Mouse (Mus musculus): ENCODE results near the gene Rac2. TPM values are rescaled to one million over a fixed set of nuclear protein-coding genes. Genes with fewer than 3 reads are reported as not detected.

Rac2 gene
- total RNA-seq (2021), result 1 to 10 TPM; 2.7 to 4.3 TPM

DNA sequence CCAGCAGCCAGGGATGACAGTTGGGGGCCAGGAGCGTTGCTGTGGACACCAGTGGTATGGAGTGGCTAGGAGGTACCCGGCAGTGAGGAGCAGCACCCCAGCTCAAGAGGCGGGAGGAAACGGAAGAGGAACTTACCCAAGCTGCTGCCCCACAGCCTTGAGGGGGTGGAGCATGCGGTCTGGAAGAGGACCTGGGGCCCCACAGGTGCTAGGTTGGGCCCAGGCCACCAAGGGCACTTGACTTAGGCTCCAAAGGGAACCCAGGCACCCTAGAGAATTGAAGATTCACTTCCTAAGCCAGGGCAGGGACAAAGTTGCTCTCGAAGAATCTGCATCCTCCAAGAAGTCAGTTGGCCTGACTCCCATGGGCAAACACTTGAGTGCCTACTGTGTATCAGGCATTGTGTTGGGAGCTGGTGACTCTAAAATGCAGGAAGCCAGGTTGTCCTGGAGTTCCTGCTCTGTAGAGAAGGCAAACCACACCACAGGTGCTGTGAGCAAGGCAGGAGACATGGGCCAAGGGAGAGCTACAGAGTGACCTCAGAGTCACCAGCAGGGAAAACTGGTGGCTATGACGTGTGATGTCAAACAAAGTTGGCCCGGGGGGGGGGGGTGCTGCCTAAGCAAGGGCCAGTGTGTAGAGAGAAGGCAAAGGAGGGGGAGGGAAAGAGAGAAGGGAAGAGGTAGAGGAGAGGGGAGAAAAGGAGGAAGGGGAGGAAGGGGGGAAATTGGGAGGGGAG, at the start of gene Rac2:
Gene Rac2 (minus strand): TSS at position 126 of the 740 bp plus-strand sequence.
- intact Hi-C loops (cut with DNase I), result no loop called here
- no peak for DNase-seq (ENCODE audit: low spot score in 2 of 2)

DNA sequence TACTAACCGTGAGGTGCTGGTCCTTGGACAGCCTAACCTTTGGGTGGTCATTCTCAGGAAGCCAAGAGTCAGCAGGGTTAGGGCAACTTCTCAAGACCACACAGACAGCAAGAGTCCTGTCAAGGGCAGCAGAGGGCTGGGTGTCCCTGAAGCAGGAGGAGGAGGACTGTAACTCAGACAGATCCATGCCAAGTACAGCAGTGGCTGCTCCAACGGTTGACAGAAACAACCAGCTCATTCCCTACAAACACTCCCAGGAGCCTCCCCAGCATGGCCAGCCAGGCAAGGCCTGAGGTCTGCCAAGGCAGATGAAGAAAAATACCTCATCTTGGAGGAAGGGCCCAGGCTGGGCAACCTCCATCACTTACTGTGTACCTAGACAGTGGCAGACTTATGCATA, 44.4 kb upstream of the Rac2 start:
- no peak for DNase-seq (ENCODE audit: low spot score in 2 of 2)
- intact Hi-C loops (cut with DNase I), result no loop called here

DNA sequence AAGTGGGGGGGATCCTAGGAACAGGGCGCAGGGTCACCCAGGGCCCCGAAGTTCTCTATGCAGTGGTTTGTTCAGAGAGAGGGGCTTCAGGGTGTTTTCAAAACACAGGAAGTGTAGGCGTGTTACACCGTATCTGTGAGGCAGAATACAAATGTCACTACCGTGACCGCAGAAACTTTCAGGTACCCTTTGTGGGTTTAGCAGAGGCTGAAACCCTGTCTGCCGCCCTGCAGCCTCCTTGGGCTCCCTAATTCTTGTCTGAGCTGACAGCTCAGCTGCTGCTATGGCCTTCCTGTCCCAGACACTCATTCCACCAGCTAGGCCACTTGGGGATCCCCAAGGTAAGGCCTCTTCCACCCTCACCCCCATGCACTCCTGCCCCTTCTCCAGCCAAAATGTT, 42.0 kb upstream of the Rac2 start:
- intact Hi-C loops (cut with DNase I), result no loop called here

DNA sequence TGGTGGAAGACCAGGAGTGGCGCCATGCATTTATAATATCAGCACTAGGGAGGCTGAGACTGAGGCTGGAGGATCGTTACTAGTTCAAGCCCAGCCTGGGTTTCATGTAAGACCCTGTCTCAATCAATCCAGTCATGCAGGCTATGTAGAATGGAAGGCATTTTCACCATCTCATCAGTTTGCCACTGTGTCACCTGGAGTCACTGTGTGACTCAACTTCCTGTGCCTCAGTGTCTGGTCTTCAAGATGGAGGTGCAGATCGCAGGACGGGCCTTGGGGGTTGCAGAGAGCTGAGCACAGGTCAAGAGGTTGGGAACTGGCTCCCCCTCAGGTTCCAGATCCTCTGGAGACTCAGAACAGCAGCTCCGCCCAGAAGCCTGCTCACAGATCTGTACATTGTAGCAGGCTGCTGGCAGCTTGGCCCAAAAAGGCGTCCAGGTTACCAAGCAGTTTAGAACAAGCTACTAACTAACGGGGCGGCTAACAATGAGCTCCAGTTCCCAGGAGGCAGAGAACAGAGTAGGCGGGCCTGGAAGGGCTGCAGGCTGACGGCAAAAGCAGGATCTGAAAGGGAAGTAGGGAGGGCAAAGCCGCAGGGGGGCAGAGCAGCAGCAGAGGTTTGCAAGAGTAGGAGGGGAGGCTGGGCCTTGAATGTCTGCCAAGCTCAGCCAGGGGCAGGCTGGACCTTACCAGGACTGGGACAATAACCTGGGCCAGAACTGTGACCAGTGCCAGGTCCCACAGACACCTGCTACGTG, 38.3 kb upstream of the Rac2 start:
- peak; percentile 56 to 73 for DNase-seq (ENCODE audit: low spot score in 2 of 2)
- intact Hi-C loops (cut with DNase I), result no loop called here

More for the DNA sequence above, 42.0 kb upstream of the Rac2 start:
- no peak for DNase-seq (ENCODE audit: low spot score in 2 of 2)

DNA sequence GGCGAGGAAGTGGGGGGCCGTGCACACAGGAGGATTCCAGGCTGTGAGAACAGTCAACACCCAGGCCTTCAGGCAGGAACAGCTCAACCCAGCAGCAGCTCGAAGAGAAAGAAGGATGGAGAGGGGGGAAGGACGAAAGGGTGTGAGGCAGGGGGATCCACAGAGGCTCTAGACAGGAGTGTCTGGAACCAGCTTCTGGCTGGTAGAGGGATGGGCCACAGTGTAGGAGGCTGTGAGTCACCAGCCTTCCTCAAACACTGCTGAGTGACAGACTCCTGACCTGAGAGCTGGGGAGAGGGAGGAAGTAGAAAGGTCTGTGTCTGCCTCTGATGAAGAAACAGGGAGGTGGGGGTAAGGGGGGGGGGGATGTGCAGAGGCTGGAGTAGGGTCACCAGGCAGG, 34.9 kb upstream of the Rac2 start:
- intact Hi-C loops (cut with DNase I), result no loop called here
- DNase-seq (ENCODE audit: low spot score in 2 of 2), result peak in 1 of 2 experiments; percentile 44

DNA sequence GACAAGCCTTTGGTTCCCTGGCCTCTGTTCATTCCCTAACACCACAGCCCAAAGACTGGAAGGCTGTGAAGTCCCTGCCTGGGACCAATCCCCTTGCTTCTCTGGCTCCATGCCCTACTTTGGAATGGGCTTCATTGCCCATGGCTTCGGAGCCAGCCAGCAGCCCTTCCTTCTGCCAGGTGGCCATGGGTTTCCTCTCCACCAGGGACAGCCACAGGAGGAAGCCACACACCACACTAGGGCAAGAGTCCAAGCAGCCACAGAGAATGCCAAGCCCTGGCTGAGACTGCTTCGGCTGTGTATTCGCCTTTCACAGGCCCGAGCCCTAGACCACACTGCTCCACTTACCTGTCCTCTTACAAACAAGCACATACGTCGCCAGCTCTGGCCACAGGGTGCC, 33.5 kb upstream of the Rac2 start:
- no peak for DNase-seq (ENCODE audit: low spot score in 2 of 2)
- intact Hi-C loops (cut with DNase I), result no loop called here

DNA sequence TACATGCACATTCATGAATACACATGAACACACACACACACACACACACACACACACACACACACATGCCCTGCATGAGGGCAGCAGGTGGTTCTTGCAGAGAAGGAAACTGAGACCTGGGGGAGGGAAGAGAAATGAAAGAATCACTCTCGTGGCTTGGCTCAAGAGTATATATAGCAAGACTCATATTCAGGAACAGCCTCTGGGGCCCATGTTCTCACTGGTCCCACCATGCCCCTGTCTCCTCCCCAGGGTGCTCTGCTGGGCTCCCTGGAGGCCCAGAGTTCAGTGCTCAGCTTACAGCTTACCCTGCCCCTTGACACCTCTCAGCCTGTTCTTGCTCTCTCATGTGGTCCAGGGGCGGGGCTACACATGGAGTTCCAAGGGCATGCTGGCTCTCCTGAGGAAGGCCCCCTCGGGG, 32.8 kb upstream of the Rac2 start:
- DNase-seq (ENCODE audit: low spot score in 2 of 2), result no peak
- intact Hi-C loops (cut with DNase I), result no loop called here

DNA sequence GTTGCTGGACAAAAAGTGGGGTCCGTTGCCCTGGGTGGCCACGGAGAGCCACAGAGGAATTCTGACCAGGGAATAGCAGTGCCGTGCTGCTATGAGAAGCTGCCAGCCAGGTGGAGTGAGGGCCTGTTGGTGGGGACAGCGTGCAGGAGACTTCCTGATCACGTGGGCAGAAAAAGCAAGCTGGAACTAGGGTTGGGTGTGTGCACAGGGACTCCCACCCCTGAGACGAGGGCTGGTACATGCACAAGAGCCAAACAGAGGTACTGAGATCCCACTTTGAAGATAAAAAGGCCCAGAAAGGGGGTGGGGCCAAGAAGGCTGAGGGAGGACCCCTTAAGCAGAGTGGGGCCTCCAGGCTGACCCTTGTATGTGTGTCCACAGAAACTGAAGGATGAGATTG, 31.7 kb upstream of the Rac2 start:
- DNase-seq (ENCODE audit: low spot score in 2 of 2), result no peak
- intact Hi-C loops (cut with DNase I), result no loop called here

DNA sequence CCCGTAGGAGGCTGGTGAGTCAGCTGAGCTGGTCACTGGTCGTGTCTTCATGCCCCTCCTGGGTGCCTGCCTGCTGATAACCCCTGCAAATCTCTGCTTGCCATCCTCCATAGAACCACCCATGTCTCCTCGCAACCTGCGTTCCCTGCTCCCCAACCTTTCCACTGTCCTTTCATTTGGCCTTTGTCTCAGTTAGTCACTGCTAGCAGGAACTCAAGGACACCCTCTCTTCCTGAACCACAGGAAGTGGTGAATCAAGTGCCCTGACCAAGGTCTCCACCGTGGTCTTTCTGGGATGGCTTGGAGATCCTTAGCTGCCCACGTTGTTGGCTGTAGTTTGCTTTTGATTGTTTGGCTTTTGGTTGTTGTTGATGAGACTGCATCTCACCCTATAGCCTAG, 28.6 kb upstream of the Rac2 start:
- intact Hi-C loops (cut with DNase I), result no loop called here
- DNase-seq (ENCODE audit: low spot score in 2 of 2), result no peak

DNA sequence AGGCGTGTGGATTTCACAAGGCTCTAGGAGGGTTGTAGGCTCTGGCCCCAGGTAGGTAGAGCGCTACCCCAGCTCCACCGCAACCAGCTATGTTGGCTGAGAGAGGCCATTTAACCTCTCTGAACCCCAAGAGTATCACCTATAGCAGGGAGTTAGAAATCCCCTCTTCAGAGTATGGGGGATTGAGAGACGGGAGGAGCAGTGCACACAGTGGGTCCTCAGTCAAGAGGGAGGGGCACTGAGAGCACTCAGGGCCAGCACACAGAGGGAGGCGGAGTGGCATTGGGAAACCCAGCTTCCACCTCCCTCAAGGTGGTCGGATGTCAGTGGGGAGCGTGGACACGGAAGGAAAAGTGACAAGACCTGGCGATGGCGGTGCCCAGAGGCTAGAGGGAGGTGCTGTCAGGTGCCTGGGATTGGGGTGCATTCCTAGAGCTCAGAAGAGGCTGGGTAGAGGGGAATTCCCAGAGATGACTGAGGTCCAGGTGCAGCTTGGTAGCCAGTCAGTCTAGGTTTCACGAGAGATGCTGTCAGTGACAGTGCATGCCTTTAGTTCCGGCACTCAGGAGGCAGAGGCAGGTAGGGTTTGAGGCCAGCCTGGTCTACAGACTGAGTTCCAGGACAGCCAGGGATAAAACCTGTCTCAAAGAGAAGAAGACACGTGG, 27.1 kb upstream of the Rac2 start:
- no peak for DNase-seq (ENCODE audit: low spot score in 2 of 2)

DNA sequence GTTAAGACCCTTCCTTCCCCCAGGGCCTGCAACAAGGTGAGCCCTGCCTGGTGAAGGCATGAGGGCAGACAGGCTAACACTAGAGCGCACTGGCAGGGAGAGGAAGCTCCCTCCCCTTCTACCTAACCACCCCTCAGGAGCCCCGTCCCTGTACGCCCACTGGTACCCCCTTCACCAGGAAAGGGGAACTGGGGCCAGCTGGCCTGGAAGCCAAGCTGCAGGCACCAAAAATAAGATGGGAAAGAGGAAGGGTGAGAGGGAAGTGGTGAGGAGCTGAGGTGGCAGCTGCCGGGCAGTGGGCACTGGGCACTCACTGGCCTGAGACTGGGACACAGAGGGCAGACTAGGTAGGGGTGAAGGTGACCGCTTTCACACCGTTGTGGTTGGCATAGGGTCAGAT, 26.5 kb upstream of the Rac2 start:
- intact Hi-C loops (cut with DNase I), result no loop called here
- DNase-seq (ENCODE audit: low spot score in 2 of 2), result no peak

More for the DNA sequence above, 27.1 kb upstream of the Rac2 start:
- intact Hi-C loops (cut with DNase I), result no loop called here

DNA sequence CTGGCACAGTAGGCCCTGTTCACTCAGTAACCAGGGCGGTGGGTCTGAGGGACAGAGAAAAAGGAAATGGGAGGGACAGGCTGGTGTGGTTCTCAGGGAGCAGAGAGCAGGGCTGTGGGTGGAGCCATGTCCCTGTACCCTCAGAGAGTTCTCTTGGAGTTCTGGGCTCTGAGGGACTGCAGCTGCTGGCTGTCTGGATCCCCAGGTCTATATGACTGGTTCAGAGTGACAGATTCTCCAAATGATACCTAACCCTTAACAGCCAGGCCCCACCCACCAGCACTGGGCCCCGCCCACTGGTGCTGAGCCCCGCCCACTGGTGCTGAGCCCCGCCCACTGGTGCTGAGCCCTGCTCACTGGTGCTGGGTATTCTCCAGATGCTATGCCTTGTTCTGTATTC, 25.1 kb upstream of the Rac2 start:
- intact Hi-C loops (cut with DNase I), result no loop called here
- DNase-seq (ENCODE audit: low spot score in 2 of 2), result no peak

DNA sequence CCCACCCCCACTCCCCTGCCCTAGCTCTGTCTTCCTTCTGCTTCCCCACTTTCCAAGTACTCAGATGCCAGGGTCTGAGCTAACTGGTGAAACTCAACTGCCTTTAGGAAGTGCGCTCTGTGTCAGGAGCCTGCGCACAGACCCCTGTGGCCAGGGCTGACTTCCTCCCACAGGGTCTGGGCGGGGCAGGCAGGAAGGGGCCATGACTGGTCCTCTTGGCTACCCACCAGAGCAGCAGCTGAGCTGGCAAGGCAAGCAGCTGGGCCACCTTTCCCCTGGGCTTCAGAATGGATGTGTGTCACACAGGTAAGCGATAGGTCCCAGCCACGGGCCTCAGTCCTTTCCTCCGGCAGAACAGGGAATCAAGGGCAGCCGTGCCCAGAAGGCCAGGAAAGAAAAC, 24.3 kb upstream of the Rac2 start, which contains the start of gene Cyth4:
Gene Cyth4 (plus strand): TSS at position 134 of the 400 bp plus-strand sequence.
- intact Hi-C loops (cut with DNase I), result no loop called here

DNA sequence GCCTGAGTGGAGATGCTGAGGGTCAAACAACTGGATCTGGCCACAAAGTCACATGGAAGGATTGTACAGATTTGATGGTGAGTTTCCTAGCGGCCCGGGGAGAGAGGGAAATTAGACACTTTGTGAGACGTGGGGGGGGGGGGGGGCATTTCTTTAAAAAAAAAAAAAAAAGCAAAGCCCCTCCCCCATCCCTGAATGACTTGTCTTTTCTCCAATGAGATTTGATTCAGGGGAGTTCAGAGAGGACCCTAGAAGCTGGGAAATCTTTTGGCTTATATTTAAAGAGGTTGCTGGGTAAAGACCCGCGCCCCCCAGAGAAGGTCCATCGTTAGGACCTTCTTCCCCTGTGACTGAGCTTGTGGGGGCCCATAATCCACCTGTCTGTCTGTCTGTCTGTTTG, 23.9 kb upstream of the Rac2 start:
- DNase-seq (ENCODE audit: low spot score in 2 of 2), result no peak
- intact Hi-C loops (cut with DNase I), result no loop called here

More for the DNA sequence above, 24.3 kb upstream of the Rac2 start, which contains the start of gene Cyth4:
- DNase-seq (ENCODE audit: low spot score in 2 of 2), result no peak

DNA sequence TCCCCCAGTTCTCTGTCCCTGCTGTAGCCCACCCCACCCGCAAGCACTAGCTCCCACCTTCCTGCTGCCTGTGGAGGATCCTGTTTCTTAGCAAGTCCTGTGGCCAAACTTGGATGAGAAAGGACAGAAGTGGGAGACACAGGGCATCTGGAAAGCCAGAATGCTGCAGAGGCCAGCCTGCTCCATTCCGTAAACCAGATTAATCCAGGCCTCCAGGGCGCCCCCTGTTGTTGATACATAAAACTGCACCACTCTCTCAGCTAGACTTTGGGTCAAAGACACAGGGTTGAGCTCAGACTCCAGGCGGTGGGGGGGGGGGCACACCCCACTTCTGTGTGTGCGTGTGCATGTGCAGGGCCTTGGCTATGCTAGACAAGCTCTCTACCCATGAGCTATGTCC, 22.9 kb upstream of the Rac2 start:
- no peak for DNase-seq (ENCODE audit: low spot score in 2 of 2)
- intact Hi-C loops (cut with DNase I), result no loop called here

DNA sequence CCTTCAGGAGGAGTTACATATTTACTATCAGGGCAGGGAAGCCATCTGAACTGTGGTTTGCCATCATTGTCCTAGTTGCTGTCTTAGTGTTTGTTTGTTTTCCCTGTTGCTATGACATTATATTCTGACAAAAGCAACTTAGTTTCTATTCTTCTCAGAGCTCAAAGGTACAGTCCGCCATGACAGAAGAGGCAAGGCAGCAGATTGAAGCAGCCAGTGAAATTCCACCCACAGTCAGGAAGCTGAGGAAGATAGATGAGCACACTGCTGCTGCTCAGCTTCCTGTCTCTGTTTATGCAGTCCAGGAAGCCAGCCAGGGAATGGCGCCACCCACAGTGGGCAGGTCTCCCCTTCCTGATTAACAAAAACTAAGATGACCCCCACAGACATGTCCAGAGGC, 22.2 kb upstream of the Rac2 start:
- intact Hi-C loops (cut with DNase I), result no loop called here
- no peak for DNase-seq (ENCODE audit: low spot score in 2 of 2)

DNA sequence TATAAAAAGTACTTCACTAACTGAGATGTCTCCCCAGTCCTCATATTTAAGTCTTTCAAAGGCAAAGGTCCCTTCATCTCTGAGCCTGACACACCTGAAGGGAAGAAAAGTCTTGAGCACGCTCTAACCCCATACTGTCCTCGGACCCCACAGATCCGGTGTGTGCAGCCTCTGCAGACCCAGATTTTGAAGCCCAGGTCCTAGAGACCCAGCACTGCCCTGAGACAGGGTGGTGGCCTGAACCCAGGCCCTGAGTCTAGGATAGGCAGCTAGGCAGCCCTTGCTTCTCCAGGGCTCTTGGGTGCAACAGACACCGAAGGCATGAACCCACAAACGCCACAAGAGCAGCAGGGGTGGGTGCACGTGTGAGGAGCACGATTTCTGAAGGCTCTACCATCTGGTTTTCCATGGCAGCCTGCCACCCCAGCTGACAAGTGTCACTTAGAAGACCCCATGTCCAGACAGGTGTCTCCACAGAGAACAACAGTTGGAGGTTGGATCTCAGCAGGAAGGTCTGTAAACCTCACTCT, 21.4 kb upstream of the Rac2 start:
- intact Hi-C loops (cut with DNase I), result no loop called here
- DNase-seq (ENCODE audit: low spot score in 2 of 2), result no peak

DNA sequence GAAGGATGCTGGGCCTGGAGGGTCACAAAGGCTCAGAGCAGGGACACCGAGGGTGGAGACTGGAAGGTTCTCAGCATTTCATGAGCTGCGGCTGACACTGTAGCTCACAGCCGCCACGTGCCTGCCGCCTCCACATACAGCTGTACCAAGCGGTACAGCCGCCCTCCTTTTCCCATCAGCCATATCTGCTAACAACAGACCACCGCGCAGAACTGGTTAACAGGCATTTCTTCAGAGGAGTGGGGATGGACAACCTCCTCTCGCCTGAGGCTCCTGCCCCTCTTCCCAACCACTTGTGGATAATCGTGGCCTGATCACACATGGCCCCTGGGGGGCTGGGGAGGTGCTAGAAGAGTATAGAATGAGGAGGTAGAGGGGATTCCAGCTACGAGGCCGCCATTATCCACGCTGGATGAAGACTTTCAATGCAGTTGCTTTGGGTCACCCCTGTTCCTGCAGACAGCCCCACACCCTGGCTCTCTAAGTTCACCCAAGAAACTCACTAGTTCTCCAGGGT, 19.9 kb upstream of the Rac2 start:
- intact Hi-C loops (cut with DNase I), result no loop called here
- no peak for DNase-seq (ENCODE audit: low spot score in 2 of 2)

DNA sequence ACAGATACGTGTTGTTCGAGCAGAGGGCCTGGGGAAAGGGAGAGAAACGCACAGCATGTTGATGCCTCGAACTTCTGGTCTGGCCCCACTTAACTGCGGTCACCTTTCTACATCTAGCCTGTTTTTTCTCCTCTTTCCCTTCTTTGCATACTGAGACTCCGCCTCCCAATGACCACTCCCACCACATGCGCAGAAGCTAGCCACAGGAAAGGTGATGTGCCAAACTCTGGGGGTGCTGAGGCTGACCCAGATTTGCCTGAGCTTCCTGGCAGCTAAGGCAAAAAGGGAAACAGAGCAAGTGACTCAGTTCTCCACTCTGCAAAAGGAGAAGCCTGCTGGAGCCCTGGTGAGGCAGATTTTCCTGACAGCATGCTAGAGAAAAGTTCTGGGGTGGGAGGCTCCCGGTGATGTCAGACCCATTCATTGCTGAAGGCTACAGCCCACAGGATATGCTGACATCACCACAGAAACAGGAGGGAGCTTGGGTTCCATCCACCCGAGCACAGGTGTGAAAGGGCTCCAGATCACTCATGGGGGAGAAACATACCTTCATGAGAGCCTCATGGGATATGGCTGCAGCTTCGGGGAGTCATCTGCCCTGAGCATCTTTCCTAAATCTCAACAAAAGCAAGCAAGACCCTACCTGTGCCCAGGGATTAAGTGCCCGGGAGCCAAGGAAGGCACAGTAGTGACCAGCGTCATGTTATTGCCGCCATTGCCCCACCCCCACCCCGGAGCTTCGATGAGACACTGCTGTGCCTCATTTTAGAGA, 19.3 kb upstream of the Rac2 start:
- intact Hi-C loops (cut with DNase I), result no loop called here
- DNase-seq (ENCODE audit: low spot score in 2 of 2), result no peak
